Mouse (Mus musculus) hindbrain, embryonic 14.5 days (tissue): ENCODE results near the gene Ar. TPM values are rescaled to one million over a fixed set of nuclear protein-coding genes. Genes with fewer than 3 reads are reported as not detected.

ENCODE experiments used
- ATAC-seq: fragments of 200-750 bp; cut with Nextera tagmentation; 2 replicates; pipeline ENCODE4 v1.8.0; 2017; ENCODE audit warnings: moderate number of reproducible peaks, mild to moderate bottlenecking, moderate TSS enrichment, moderate library complexity; ENCODE audit not compliant: low FRiP score
- DNase-seq: peaks from one replicate; pipeline ENCODE4 v3.0.0-alpha.2; 2015; ENCODE audit warnings: low spot score
- H3K27ac ChIP-seq: fragments of 300-500 bp; sonication (generic); 2 replicates; pipeline ENCODE4 v1.5.1; 2014; ENCODE audit warnings: mild to moderate bottlenecking, moderate library complexity
- H3K27me3 ChIP-seq: fragments of 300-500 bp; sonication (generic); 2 replicates; pipeline ENCODE4 v1.6.1; 2014; ENCODE audit warnings: mild to moderate bottlenecking, low read length, mixed read lengths; ENCODE audit not compliant: control insufficient read depth, insufficient read depth
- H3K36me3 ChIP-seq: fragments of 300-500 bp; sonication (generic); replicated peaks from 2 replicates; pipeline ENCODE4 v1.6.1; 2014; ENCODE audit not compliant: control insufficient read depth, insufficient read depth
- H3K4me1 ChIP-seq: fragments of 300-500 bp; sonication (generic); replicated peaks from 2 replicates; pipeline ENCODE4 v1.6.1; 2014; ENCODE audit warnings: antibody characterized with exemption, low read length, mixed read lengths; ENCODE audit not compliant: control insufficient read depth, insufficient read depth
- H3K4me2 ChIP-seq: fragments of 300-500 bp; sonication (generic); replicated peaks from 2 replicates; pipeline ENCODE4 v1.6.1; 2014; ENCODE audit warnings: mild to moderate bottlenecking, moderate library complexity
- H3K4me3 ChIP-seq: fragments of 300-500 bp; sonication (generic); replicated peaks from 2 replicates; pipeline ENCODE4 v1.5.1; 2014; ENCODE audit warnings: mild to moderate bottlenecking, low read length
- H3K9ac ChIP-seq: fragments of 300-500 bp; sonication (generic); 2 replicates; pipeline ENCODE4 v1.6.1; 2014
- H3K9me3 ChIP-seq: fragments of 300-500 bp; sonication (generic); 2 replicates; pipeline ENCODE4 v1.6.1; 2016; ENCODE audit warnings: low read length; ENCODE audit not compliant: control insufficient read depth
- WGBS: fragments of 180-500 bp; shearing (Covaris S2); extraction: QIAGEN DNeasy Blood & Tissue Kit; methylation state at CpG from one replicate; pipeline ENCODE4 v1.1.7; 2014; 5-methylcytosine and 5-hydroxymethylcytosine counted together
- polyA plus RNA-seq: library from polyadenylated mRNA; unstranded; fragments of >200 nt; fragmentation: Nextera tagmentation; extraction: Ambion mirVana; gene quantifications from 2 replicates; pipeline ENCODE4 v1.2.1, GENCODE M21; 2014

Ar gene
- polyA plus RNA-seq, 1 experiment from 2014 or later: 0.09 TPM

GRCm38 (mm10) chrX:98248363-98248762 is 99.8 kb downstream of the Ar start:
- 87% methylated on average over 4 of the region's 4 CpGs for WGBS
- no peak for DNase-seq
- ATAC-seq: no peak
- Histone ChIP-seq H3K4me2 (no peak overlapping the region), H3K36me3 (no peaks in the 10 kb centered on the region), H3K9me3 (no peaks in the 10 kb centered on the region), H3K9ac (no peak overlapping the region), H3K27me3 (no peaks in the 10 kb centered on the region), H3K4me1 (no peaks in the 10 kb centered on the region), H3K4me3 (no peak overlapping the region), H3K27ac (no peak overlapping the region)

- no peaks in the 10 kb centered on the region for H3K4me1 ChIP-seq
- no peak overlapping the region for H3K4me2 ChIP-seq
- no peak overlapping the region for H3K27ac ChIP-seq
- 89% methylated on average over 2 of the region's 2 CpGs for WGBS
- DNase-seq (no peak), ATAC-seq (no peak)
- no peaks in the 10 kb centered on the region for H3K9me3 ChIP-seq
- H3K4me3 ChIP-seq: no peak overlapping the region
- H3K9ac ChIP-seq: no peak overlapping the region
- no peaks in the 10 kb centered on the region for H3K27me3 ChIP-seq
- H3K36me3 ChIP-seq: no peaks in the 10 kb centered on the region
Observed at GRCm38 (mm10) chrX:98259620-98260019, 111.1 kb downstream of the Ar start.

GRCm38 (mm10) chrX:98265755-98266154 is 117.2 kb downstream of the Ar start:
- WGBS: 95% methylated on average over 2 of the region's 2 CpGs
- Histone ChIP-seq H3K9ac (no peak overlapping the region), H3K27ac (no peak overlapping the region), H3K4me2 (no peak overlapping the region), H3K27me3 (no peaks in the 10 kb centered on the region), H3K9me3 (no peaks in the 10 kb centered on the region), H3K36me3 (no peaks in the 10 kb centered on the region), H3K4me1 (no peaks in the 10 kb centered on the region), H3K4me3 (no peak overlapping the region)
- DNase-seq (no peak), ATAC-seq (no peak)

- Histone ChIP-seq H3K4me1 (no peaks in the 10 kb centered on the region), H3K36me3 (no peaks in the 10 kb centered on the region), H3K4me3 (no peak overlapping the region), H3K4me2 (no peak overlapping the region), H3K27ac (no peak overlapping the region), H3K9me3 (no peaks in the 10 kb centered on the region), H3K9ac (no peak overlapping the region), H3K27me3 (no peaks in the 10 kb centered on the region)
- ATAC-seq (no peak), DNase-seq (no peak)
Observed at GRCm38 (mm10) chrX:98271361-98271760, 122.8 kb downstream of the Ar start.

DNA sequence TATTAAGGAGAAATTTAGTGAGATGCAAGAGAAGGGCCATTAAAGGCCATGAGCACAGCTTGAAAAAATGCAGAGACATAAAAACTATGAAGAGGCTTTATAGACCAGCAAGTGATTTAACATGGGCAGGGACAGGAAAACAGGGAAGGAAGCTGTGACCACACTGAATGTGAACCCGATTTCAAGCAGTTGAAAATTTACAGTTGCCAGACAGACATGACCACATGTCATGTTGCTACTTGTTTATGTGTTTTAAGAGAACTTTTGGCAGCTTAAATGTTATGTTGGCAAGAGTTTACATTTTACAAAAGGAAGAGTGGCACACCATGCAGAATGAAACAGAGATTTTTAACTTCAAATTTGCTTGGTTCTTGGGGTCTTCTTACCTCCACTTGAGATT is 143.2 kb downstream of the Ar start:
- ATAC-seq (no peak), DNase-seq (no peak)
- H3K9me3 ChIP-seq: no peaks in the 10 kb centered on the region
- no peak overlapping the region for H3K4me2 ChIP-seq
- no peaks in the 10 kb centered on the region for H3K27me3 ChIP-seq
- no peak overlapping the region for H3K27ac ChIP-seq
- no peaks in the 10 kb centered on the region for H3K4me1 ChIP-seq
- H3K9ac ChIP-seq: no peak overlapping the region
- H3K4me3 ChIP-seq: no peak overlapping the region
- WGBS: 83% methylated on average over 1 of the region's 1 CpGs
- H3K36me3 ChIP-seq: no peaks in the 10 kb centered on the region

DNA sequence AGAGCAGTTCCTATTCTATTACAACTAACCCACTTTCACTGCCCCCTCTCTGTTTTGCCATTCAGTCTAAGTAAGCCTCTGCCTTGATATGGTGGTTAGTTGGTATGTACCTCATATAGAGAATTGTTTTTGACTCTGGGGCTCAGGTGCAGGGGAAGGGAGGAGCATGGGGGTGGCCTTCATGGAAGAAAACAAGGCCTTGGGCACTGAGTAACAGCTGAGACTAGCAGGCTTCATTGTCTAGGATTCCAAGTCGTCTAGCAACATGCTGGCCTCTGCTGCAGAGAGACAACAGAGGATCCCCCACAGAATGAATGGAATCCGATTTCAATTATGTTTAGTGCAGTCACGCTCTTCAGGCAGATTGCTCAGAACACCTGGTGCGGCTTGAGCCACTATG is 152.1 kb downstream of the Ar start:
- ATAC-seq (peak; percentile 53; the same call in 1 of the 2 replicates), DNase-seq (no peak)
- Histone ChIP-seq H3K9ac (no peak overlapping the region), H3K9me3 (no peaks in the 10 kb centered on the region), H3K27me3 (no peaks in the 10 kb centered on the region), H3K4me1 (no peaks in the 10 kb centered on the region), H3K4me2 (no peak overlapping the region), H3K4me3 (no peak overlapping the region), H3K36me3 (no peaks in the 10 kb centered on the region), H3K27ac (no peak overlapping the region)
- WGBS: 27% methylated on average over 4 of the region's 4 CpGs

- Histone ChIP-seq H3K27me3 (no peaks in the 10 kb centered on the region), H3K4me3 (no peak overlapping the region), H3K36me3 (no peaks in the 10 kb centered on the region), H3K27ac (no peak overlapping the region), H3K9ac (no peak overlapping the region), H3K4me1 (no peaks in the 10 kb centered on the region), H3K4me2 (no peak overlapping the region), H3K9me3 (no peaks in the 10 kb centered on the region)
- no peak for DNase-seq
- 72% methylated on average over 2 of the region's 2 CpGs for WGBS
- ATAC-seq: no peak
Observed at GRCm38 (mm10) chrX:98301924-98302323, 153.4 kb downstream of the Ar start.

GRCm38 (mm10) chrX:98315961-98316360 is 167.4 kb downstream of the Ar start:
- Histone ChIP-seq H3K4me2 (no peak overlapping the region), H3K4me1 (no peaks in the 10 kb centered on the region), H3K27ac (no peak overlapping the region), H3K27me3 (no peaks in the 10 kb centered on the region), H3K36me3 (no peaks in the 10 kb centered on the region), H3K4me3 (no peak overlapping the region), H3K9me3 (no peaks in the 10 kb centered on the region), H3K9ac (no peak overlapping the region)
- WGBS: 92% methylated on average over 3 of the region's 3 CpGs
- DNase-seq (no peak), ATAC-seq (no peak)

DNA sequence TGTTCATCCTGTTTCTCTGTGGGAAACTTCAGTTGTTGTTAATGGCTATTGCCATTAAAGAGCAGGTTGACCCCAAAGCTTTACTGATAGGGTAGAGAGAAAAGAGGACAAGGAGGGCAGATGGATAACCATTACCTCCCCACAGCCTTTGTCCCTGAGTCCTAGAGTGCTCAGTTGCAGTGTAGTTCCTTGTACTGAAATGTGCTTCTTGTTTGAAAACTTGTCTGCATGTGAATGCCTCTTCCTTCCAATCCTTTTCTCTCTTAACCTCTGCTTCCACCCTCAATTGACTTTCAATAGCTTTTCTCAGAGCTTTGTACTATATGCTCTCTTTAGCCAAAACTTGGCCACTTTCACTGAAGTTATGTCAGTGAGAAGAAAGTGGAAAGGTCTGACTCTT is 168.9 kb downstream of the Ar start:
- Histone ChIP-seq H3K4me3 (no peak overlapping the region), H3K4me1 (no peaks in the 10 kb centered on the region), H3K9ac (no peak overlapping the region)

GRCm38 (mm10) chrX:98323105-98323504 is 174.5 kb downstream of the Ar start:
- ATAC-seq: no peak
- no peak for DNase-seq
- no peak overlapping the region for H3K9ac ChIP-seq
- 71% methylated on average over 2 of the region's 2 CpGs for WGBS
- H3K4me2 ChIP-seq: no peak overlapping the region
- H3K4me3 ChIP-seq: no peak overlapping the region
- H3K36me3 ChIP-seq: no peaks in the 10 kb centered on the region
- no peaks in the 10 kb centered on the region for H3K27me3 ChIP-seq
- H3K27ac ChIP-seq: no peak overlapping the region
- H3K9me3 ChIP-seq: no peaks in the 10 kb centered on the region
- no peaks in the 10 kb centered on the region for H3K4me1 ChIP-seq

More for the DNA sequence above, 168.9 kb downstream of the Ar start:
- ATAC-seq: no peak
- Histone ChIP-seq H3K36me3 (no peaks in the 10 kb centered on the region), H3K4me2 (no peak overlapping the region), H3K9me3 (no peaks in the 10 kb centered on the region), H3K27ac (no peak overlapping the region), H3K27me3 (no peaks in the 10 kb centered on the region)
- DNase-seq: no peak
